Mouse (Mus musculus) cerebellum, postnatal 36 days (tissue): ENCODE measurements around the gene Slc25a47.

ENCODE experiments used
- DNase-seq, 2 experiments: peaks; one replicate each; pipeline ENCODE4 v3.0.0; 2021 to 2022; ENCODE audit warnings: mixed read lengths in 2 of 2

Gene Slc25a47

GRCm38 (mm10) chr12:108865007-108865494, 29.2 kb downstream of the Slc25a47 start:
- no peak for DNase-seq

DNA sequence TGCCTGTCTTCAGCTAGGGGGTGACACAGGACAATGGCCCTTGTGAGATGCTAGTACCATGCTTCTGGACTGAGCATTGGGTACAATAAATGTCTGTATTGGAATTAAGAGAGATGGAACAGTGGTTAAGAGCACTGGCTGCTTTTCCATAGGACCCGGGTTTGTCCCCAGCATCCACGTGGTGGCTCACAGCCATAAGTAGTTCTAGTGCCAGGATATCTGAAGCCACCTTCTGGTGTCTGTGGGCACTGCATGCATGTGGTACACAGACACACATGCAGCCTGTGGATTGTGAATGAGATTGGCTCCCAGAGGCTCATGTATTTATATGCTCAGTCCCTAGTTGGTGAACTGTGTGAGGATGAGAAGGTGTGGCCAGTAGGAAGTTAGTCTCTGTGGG, 33.7 kb downstream of the Slc25a47 start:
- no peak for DNase-seq

DNA sequence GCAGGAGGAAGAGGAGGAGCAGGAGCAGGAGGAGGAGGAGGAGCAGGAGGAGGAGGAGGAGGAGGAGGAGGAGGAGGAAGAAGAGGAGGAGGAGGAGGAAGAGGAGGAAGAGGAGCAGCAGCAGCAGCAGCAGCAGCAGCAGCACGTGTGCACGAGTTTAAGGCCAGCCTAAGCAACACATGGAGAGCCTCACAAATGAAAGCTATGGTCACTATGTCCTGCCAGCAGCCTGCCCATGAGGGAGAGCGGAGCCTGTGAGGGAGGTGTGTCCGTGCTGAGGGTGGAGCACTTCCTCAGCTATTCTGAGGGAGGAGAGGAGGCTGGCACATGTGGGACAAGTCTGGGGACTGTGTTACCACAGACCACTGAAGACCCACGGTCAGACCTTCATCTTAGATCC, 37.3 kb downstream of the Slc25a47 start:
- no peak for DNase-seq

GRCm38 (mm10) chr12:108879138-108879537, 43.3 kb downstream of the Slc25a47 start:
- DNase-seq: no peak

DNA sequence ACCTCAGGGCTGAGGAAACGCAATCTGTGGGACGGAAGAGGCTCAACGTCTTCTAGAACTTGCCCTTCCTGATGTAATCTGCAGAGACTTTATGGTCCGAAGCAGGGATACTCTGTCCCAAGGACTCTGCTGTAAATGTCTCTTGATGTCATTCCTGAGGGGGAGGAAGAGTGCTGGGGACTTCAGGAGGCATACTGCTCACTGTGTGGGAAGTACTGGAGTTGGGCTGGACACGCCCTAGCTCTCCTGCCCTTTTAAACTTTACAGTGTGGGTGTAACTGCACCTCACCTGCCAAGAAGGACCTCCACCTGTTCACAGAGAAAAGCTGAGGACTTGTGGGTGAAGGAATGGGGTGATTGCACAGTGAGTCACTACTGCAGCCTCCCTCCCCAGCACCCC, 44.8 kb downstream of the Slc25a47 start:
- no peak for DNase-seq

DNA sequence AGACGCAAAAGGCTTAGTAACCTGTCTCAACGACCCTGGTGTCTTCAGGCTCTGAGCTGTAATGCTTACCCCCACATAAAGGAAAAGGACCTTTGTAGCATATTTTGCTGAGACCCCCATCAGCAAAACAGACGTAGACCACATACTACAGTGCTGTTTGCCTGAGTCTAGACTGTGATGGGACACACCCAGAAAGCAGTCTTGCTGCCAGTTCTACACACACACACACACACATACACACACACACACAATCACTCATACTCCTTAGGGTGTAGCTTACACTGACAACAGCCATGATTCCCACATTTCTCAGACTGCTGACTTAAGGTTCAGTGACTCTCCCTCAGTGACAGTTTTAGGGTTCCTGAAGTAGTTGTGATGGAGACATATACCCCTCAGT, 45.3 kb downstream of the Slc25a47 start:
- DNase-seq: no peak

DNA sequence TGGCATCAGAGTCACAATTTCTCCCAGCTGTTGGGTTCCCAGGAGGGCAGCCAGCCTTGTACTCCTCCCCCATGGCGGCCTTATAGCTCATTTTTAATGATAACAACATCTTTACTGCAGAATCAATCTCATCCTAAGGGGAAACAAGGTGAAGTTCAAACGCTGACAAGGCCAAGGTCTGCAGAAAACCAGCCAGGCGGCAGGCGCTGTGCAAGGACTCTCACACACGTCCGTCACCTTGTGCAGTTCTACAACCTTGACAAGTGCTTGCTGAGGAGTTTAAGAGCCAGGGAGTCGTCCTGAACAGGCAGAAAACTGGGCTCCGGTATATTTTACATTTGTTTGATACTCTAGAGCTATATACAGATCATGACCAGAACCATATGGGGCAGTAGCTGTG, 46.9 kb downstream of the Slc25a47 start:
- DNase-seq: no peak

DNA sequence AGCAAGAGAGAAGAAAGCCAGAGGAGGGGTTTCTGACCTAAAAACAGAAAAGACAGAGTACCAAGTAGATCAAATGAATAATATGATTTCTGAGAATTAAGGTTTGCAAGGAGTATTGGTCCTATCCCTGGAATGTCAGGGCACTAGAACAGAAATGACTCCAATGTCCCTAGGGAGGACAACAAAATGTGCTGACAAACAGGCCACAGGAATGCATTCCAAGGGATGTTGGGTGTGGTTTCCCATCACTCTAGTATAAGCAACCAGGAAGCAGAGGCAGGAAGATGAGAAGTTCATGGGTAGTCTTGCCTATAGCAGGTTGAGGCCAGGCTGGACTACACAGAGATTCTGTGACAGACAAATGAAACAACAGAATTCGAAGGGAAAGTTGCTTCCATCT, 50.1 kb downstream of the Slc25a47 start:
- no peak for DNase-seq

GRCm38 (mm10) chr12:108887077-108887476, 51.2 kb downstream of the Slc25a47 start:
- no peak for DNase-seq

GRCm38 (mm10) chr12:108888632-108889031, 52.8 kb downstream of the Slc25a47 start:
- DNase-seq: no peak

DNA sequence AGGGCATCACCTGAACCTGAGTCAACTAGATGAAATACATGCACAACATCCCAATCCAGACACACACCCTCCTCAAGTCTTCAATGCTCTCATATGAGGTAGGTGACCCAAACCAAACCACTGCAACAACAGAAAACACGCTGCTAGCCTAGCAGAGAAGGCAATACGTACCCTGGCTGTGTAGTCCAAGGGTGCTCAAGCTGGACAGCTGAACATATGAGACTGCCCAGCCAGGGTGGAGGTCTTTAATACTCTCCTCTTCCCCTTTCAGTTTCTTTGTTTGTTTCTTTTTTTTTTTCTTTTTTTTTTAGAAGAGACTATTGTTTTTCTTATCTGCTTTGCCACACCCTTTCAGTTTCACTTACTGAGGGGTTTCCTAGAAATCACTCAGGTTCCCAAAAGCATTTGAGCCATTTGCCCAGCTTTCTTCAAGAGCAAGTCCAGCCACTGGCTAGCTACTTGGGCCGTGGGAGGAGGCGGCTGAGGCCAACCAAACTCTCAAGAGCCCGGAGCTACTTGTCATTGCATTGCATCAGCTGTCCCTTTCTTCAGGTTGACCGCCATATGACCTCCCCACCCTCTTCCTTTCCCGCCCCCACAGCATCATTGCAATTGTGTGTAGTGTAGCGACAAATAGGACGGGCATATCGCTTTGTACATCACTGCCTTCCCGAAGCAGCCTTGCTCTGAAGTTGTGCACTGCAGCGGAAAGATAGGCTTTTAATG, 57.3 kb downstream of the Slc25a47 start, which contains the start of gene Wdr25:
Gene Wdr25, plus strand, starts transcription at position 643 of the 726 bp plus-strand sequence.
- no peak for DNase-seq

DNA sequence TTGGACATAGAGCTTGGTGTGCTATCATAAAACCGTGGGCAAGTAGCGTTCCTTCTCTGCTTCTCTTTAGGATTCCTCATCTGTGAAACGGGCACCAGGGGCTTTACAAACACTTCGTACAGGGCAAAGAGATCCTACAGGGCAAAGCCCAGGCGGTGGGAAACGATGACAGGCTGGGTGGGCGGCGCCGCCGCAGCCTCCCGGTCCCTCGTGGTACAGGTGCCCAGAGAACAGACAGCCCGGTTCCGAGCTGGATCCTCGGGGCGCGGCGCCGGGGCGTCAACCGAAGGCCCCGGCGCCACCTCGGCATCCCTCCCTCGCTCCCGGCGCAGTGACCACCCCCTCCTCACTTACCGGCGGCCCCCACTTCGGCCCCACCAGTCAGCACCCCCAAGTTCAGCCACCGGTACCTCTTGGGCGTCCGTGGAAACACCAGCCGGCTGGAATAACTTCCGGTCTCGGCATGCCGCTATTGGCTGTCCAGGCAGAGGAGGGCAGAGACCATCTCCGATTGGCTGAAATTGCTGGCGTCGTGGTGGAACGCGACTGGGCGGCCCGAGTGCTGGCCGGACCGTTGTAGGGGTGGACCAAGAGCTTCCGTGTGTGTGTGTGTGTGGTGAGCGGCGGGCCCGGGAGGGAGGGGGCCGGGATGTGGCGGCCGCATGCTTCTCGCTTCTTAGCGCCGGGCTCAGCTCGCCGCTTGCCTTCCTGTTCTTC, 58.0 kb downstream of the Slc25a47 start, which contains the start of gene Wars:
Gene Wars, minus strand, starts transcription at position 460 of the 717 bp plus-strand sequence.
- DNase-seq: peak; percentile 95 to 96

- DNase-seq: no peak
Observed at GRCm38 (mm10) chr12:108894432-108894816, 58.6 kb downstream of the Slc25a47 start.

- DNase-seq: peak in 1 of 2 experiments; percentile 26
Observed at GRCm38 (mm10) chr12:108896006-108896405, 60.2 kb downstream of the Slc25a47 start.

DNA sequence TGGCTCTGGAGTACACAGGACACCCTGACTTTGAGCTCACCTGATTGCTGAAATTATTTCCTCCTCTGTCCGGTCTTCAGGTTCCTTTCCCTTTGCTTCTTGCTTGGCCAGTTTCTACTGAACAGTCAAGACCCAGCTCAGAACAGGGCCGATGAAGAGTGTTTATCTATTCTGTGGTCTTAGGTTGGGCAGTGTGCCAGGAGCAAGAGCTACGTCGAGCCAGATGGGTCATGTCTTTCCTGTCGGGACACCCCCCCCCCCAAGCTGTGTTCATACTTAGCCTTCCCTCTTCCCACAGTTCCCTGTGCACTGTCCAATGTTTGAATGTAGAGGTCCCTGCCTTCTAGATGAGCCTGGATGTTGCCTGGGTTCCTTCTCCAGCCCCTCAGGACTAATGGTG, 65.5 kb downstream of the Slc25a47 start:
- DNase-seq: no peak

DNA sequence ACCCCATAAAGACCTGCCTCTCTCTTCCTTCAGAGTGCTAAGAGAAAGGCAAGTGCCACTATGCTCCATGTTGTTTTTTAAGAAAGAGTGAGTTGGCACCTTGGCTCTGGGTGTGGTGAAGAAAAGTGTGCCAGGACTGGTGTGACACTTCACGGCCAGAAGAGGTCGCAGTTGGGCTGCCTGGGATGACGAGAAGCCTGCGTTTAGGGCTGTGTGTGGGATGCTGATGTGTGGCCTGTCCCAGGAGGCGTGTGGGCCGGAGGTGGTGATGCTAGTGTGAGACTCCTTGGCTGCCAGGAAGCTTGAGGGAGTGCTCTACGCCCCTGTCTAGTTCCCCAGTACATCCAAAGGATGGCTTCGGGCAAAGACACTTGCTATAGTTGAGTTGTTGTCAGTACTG, 67.1 kb downstream of the Slc25a47 start:
- peak; percentile 60 to 69 for DNase-seq

DNA sequence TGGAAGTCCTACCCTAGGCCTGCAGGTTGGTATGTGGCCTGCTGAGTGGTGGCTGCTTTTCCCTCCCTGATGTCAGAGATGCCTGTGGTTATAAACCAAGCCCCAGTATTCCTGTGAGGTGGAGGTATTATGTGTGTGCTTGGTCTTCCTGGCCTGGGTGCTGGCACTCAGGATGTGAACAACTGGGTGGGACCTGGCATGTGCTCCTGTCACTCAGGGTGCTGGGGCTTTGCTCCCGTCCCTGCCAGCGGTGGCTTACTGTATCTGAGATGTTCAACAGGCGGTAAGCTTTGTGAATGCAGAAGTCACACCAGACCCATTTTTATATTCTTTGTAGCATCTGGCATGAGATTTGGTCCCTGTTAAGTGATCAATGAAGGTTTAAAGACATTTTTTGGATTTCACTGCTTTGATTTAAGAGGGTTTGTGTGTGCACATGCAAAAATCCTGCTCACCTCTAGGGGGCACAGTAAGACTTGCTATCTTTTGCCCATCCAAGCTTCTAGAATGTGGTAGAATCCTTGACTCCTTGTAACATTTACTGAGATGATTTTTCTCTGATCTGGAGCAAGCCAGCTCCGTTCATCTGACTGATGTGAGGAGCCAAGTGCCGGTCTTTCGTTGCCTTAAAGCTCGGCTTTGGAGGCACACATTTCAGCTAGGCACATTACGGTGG, 67.9 kb downstream of the Slc25a47 start:
- peak; percentile 69 to 77 for DNase-seq

GRCm38 (mm10) chr12:108904276-108904653, 68.4 kb downstream of the Slc25a47 start:
- DNase-seq: no peak

GRCm38 (mm10) chr12:108905620-108906302, 69.9 kb downstream of the Slc25a47 start:
- no peak for DNase-seq

GRCm38 (mm10) chr12:108906398-108906797, 70.6 kb downstream of the Slc25a47 start:
- no peak for DNase-seq
